Mouse (Mus musculus) bone marrow, adult 2 months (tissue): Measurements from ENCODE around the gene Pdxk.

Experiments used
- CTCF ChIP-seq: fragments of 200-500 bp; IDR thresholded peaks from 2 replicates; pipeline ENCODE4 v1.5.1; 2011; ENCODE audit warnings: low read length, control low read depth; ENCODE audit not compliant: control insufficient read depth, insufficient read depth
- POLR2A ChIP-seq: fragments of 200-500 bp; IDR thresholded peaks from 2 replicates; pipeline ENCODE4 v1.6.1; 2011; ENCODE audit warnings: low read depth, mild to moderate bottlenecking, control low read depth, low read length, borderline replicate concordance; ENCODE audit not compliant: control insufficient read depth

DNA sequence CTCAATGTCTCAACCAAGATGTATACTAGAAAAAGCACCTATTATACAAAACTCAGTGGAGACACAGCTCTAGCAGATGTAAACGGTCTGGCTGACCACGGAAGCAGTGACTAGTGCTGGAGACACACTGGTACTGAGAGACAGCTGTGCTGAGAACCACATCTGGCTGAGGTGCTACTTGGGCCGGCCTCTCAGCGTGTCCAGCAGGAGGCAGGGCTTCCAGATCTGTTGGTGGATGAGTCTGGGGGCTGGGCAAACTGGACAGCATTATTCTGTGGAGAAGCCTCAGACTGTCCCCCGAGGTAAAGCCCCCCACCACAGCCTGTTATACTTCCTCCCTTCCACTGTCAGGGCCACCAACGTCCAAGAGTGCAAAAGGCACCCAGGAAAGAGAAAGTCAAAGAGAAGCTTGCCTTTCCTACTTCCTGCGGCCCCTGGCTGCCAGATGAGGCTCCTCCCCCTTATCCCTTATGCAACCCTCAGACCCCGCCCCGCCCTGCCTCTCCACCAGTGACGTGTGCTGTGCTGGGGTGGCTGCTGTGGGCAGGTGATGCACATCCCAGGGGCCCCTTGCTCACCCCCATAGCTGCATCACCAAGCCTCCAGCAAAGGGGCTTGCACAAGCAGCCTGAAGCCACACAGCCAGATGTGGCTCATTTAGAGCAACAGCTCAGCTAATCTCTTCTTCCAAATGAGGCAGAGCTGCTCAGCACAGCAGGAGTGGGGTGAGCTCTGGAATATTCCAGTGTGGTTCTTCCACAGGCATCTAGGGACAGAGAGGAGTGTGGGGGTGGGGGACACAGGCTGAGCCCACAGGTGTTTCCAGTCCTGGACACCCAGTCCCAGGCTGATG lies 7.1 kb downstream of the Pdxk start:
- TF ChIP-seq CTCF (0 out of 2 replicates have a peak, but pooled peaks have one; percentile 3), POLR2A (no peak)
